Mouse (Mus musculus) midbrain, postnatal 0 days (tissue): Measurements from ENCODE around the gene Raly. TPM values are rescaled to one million over a fixed set of nuclear protein-coding genes. Genes with fewer than 3 reads are reported as not detected.

ENCODE experiments used
- ATAC-seq: fragments of 200-750 bp; cut with Nextera tagmentation; 2 replicates; pipeline ENCODE4 v1.8.0; 2017; ENCODE audit warnings: moderate number of reproducible peaks, mild to moderate bottlenecking, moderate TSS enrichment, moderate library complexity; ENCODE audit not compliant: low FRiP score
- DNase-seq: peaks from one replicate; pipeline ENCODE4 v3.0.0-alpha.2; 2015; ENCODE audit warnings: low spot score
- H3K27ac ChIP-seq: fragments of 300-500 bp; sonication (generic); 2 replicates; pipeline ENCODE4 v1.5.1; 2014; ENCODE audit warnings: low read depth, mild to moderate bottlenecking, low read length, mixed read lengths
- H3K27me3 ChIP-seq: fragments of 300-500 bp; sonication (generic); 2 replicates; pipeline ENCODE4 v1.6.1; 2014; ENCODE audit warnings: low read length, control low read depth, mixed read lengths; ENCODE audit not compliant: insufficient read depth
- H3K36me3 ChIP-seq: fragments of 300-500 bp; sonication (generic); 2 replicates; pipeline ENCODE4 v1.6.1; 2014; ENCODE audit warnings: low read length, control low read depth, mixed read lengths; ENCODE audit not compliant: insufficient read depth
- H3K4me1 ChIP-seq: fragments of 300-500 bp; sonication (generic); 2 replicates; pipeline ENCODE4 v1.6.1; 2014; ENCODE audit warnings: mild to moderate bottlenecking, control low read depth, antibody characterized with exemption, low read length, mixed read lengths; ENCODE audit not compliant: insufficient read depth
- H3K4me2 ChIP-seq: fragments of 300-500 bp; sonication (generic); 2 replicates; pipeline ENCODE4 v1.6.1; 2014; ENCODE audit warnings: low read depth, mild to moderate bottlenecking, low read length, mixed read lengths; ENCODE audit not compliant: poor library complexity, severe bottlenecking
- H3K4me3 ChIP-seq: fragments of 300-500 bp; sonication (generic); 2 replicates; pipeline ENCODE4 v1.5.1; 2014; ENCODE audit warnings: low read depth, mild to moderate bottlenecking, low read length, moderate library complexity
- H3K9ac ChIP-seq: fragments of 300-500 bp; sonication (generic); replicated peaks from 2 replicates; pipeline ENCODE4 v1.6.1; 2014; ENCODE audit warnings: mild to moderate bottlenecking, low read length, moderate library complexity, mixed read lengths; ENCODE audit not compliant: poor library complexity, severe bottlenecking
- H3K9me3 ChIP-seq: fragments of 300-500 bp; sonication (generic); 2 replicates; pipeline ENCODE4 v1.6.1; 2016; ENCODE audit warnings: low read length, control low read depth
- CTCF ChIP-seq: IDR thresholded peaks from 2 replicates; pipeline ENCODE4 v1.5.1; 2016; ENCODE audit warnings: antibody characterized with exemption, mild to moderate bottlenecking
- WGBS: fragments of 180-500 bp; shearing (Covaris S2); extraction: QIAGEN DNeasy Blood & Tissue Kit; methylation state at CpG from one replicate; pipeline ENCODE4 v1.1.7; 2014; 5-methylcytosine and 5-hydroxymethylcytosine counted together
- polyA plus RNA-seq: library from polyadenylated mRNA; unstranded; fragments of >200 nt; fragmentation: Nextera tagmentation; extraction: Ambion mirVana; gene quantifications from 2 replicates; pipeline ENCODE4 v1.2.1, GENCODE M21; 2015
- total RNA-seq: library from RNA; depleted of rRNA; stranded (reverse); fragments of >200 nt; gene quantifications from 2 replicates; pipeline ENCODE4 v1.2.3, GENCODE M21; 2014

The Raly gene
- total and polyA plus RNA-seq, 2 experiments from 2014 or later, result 19.3 to 132 TPM

GRCm38 (mm10) chr2:154818599-154818998, 27.7 kb downstream of the Raly start:
- H3K9me3 ChIP-seq, result no peaks in the 10 kb centered on the region
- H3K4me3 ChIP-seq, result no peak overlapping the region
- no peaks in the 10 kb centered on the region for H3K4me1 ChIP-seq
- H3K36me3 ChIP-seq, result no peaks in the 10 kb centered on the region
- no peak for DNase-seq
- no peak overlapping the region for H3K9ac ChIP-seq
- H3K4me2 ChIP-seq, result no peak overlapping the region
- H3K27ac ChIP-seq, result no peak overlapping the region
- TF ChIP-seq CTCF, result no peak
- H3K27me3 ChIP-seq, result no peaks in the 10 kb centered on the region
- WGBS, result 72% methylated on average over 1 of the region's 1 CpGs
- ATAC-seq, result no peak

GRCm38 (mm10) chr2:154820346-154820745, 29.4 kb downstream of the Raly start:
- no peaks in the 10 kb centered on the region for H3K9me3 ChIP-seq
- TF ChIP-seq CTCF, result no peak
- no peak overlapping the region for H3K27ac ChIP-seq
- ATAC-seq, result no peak
- H3K4me3 ChIP-seq, result no peak overlapping the region
- H3K36me3 ChIP-seq, result no peaks in the 10 kb centered on the region
- no peaks in the 10 kb centered on the region for H3K27me3 ChIP-seq
- WGBS, result 79% methylated on average over 1 of the region's 1 CpGs
- no peak overlapping the region for H3K4me2 ChIP-seq
- no peak for DNase-seq
- H3K4me1 ChIP-seq, result no peaks in the 10 kb centered on the region
- no peak overlapping the region for H3K9ac ChIP-seq

DNA sequence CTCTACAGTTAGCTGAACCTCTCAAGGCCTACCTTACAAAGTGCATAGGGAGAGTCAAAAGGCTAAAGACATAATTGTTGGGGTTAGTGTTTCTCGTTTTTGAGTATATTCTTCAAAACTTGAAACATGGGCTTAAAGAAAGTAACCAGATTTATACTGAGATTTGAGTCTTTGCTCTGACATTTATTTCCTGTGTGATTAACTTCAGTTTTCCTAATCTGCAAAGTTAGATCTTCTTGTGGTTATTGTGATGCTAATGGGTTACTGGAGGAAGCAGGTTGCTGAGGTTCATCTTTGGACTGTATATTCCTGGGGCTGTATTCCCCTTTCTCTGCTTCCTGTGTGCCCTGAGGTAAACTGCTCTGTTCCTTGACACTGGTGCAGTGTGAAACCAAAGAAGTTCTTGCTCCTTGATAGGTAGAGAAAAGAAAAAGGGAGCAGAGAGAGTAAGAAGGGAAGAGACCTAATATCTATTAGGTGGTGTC, 35.2 kb downstream of the Raly start:
- no peaks in the 10 kb centered on the region for H3K36me3 ChIP-seq
- no peaks in the 10 kb centered on the region for H3K9me3 ChIP-seq
- H3K4me3 ChIP-seq, result no peak overlapping the region
- no peak overlapping the region for H3K4me2 ChIP-seq
- H3K27me3 ChIP-seq, result no peaks in the 10 kb centered on the region
- no peak overlapping the region for H3K27ac ChIP-seq
- no peaks in the 10 kb centered on the region for H3K4me1 ChIP-seq
- DNase-seq, result no peak
- H3K9ac ChIP-seq, result no peak overlapping the region
- no peak for TF ChIP-seq CTCF
- ATAC-seq, result no peak
- 88% methylated on average over 1 of the region's 1 CpGs for WGBS

GRCm38 (mm10) chr2:154827521-154827920, 36.6 kb downstream of the Raly start:
- Histone ChIP-seq H3K4me2 (no peak overlapping the region), H3K9ac (no peak overlapping the region), H3K4me1 (no peaks in the 10 kb centered on the region), H3K4me3 (no peak overlapping the region), H3K36me3 (no peaks in the 10 kb centered on the region), H3K27me3 (no peaks in the 10 kb centered on the region), H3K27ac (no peak overlapping the region), H3K9me3 (no peaks in the 10 kb centered on the region)
- no peak for TF ChIP-seq CTCF
- ATAC-seq, result no peak
- DNase-seq, result no peak
- 67% methylated on average over 4 of the region's 4 CpGs for WGBS

DNA sequence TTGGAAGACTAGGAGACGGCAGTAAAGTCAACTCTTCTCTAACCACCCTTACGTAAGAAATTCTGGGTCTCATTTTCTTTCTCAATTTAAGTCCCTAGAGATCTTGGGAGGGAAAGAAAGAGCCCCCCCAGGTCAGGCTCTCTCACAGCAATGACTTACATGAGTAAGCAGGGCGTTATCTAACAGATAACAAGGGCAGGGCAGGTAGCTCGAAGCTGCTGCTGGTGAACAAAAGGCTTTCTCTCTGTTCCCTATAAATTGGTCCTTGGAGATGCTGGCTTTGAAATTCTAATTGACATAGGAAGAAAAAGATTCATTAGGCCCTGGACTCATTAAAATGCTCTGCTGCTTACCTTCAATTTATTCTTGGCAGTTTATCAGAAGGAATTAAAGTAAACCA, 41.6 kb downstream of the Raly start:
- no peaks in the 10 kb centered on the region for H3K36me3 ChIP-seq
- TF ChIP-seq CTCF, result no peak
- WGBS, result 52% methylated on average over 4 of the region's 4 CpGs
- no peaks in the 10 kb centered on the region for H3K9me3 ChIP-seq
- no peak overlapping the region for H3K9ac ChIP-seq
- no peak for DNase-seq
- no peak overlapping the region for H3K27ac ChIP-seq
- H3K4me2 ChIP-seq, result no peak overlapping the region
- ATAC-seq, result no peak
- no peaks in the 10 kb centered on the region for H3K27me3 ChIP-seq
- no peak overlapping the region for H3K4me3 ChIP-seq
- H3K4me1 ChIP-seq, result no peaks in the 10 kb centered on the region

DNA sequence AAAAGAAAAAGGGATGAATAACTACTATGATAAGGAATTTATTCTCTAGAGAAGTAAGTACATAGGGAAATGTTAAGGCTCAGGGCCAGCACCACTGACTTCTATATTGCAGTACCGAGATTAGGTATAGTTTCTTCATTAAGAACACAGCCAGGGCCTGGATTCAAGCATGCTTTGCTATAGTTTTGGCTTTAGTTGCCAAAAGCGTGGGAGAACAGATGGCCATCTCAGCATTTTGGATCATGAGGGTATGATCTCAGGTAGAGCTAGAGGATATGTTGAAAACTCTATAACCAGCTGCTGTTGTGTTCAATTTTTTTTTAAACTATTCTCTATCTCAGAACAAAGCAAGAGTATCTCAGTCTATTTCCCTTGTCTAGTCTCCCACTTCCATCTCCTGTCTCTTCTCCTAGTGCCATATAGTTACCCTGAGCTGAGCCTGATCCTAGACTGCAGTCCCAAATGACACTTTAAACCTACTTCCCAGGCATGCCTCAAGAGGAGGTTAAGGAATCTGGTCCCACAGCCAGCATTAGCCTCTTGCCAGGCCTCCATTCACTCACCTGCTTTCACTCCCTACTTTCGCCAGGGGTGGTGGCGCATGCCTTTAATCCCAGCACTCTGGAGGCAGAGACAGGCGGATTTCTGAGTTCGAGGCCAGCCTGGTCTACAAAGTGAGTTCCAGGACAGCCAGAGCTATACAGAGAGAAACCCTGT, 43.4 kb downstream of the Raly start:
- Histone ChIP-seq H3K9ac (no peak overlapping the region), H3K4me1 (no peaks in the 10 kb centered on the region), H3K36me3 (no peaks in the 10 kb centered on the region), H3K4me2 (no peak overlapping the region), H3K27me3 (no peaks in the 10 kb centered on the region), H3K27ac (no peak overlapping the region), H3K9me3 (no peaks in the 10 kb centered on the region), H3K4me3 (no peak overlapping the region)
- 97% methylated on average over 6 of the region's 6 CpGs for WGBS
- no peak for DNase-seq
- no peak for ATAC-seq
- no peak for TF ChIP-seq CTCF
